Mouse (Mus musculus) lung, postnatal 36 days (tissue): ENCODE data around the gene Ppp3ca.
"Not testable (repeated sequence)": the region's sequence is repeated elsewhere in the genome, so short reads cannot be mapped to it uniquely, and the experiment has no call there.

Source experiments
- DNase-seq: peaks from one replicate; pipeline ENCODE4 v3.0.0; 2022; ENCODE audit warnings: mixed read lengths

The Ppp3ca gene

DNA sequence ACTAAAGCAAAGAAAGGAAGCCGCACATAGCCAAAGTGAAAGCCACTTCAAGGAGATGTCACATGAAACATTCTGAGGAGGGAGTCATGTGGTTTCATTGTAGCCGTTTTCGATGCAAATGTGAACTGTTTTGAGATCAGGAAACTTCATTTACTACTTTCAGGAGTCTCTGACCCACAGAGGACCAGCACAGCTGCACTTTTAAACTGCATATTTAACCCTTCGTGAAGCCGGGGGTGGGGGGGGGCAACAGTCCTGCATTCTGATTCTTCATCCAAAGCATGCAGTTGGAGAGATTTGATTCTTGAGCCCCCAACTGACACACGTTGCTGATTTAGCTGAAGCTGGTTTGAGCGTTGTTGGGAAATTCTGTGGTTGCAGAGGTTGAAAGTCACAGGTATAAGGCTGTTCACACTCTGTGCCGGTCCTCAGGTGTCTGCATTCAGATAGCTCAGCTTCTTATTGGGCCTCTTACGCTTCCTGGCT, 18.2 kb downstream of the Ppp3ca start:
- no peak for DNase-seq

DNA sequence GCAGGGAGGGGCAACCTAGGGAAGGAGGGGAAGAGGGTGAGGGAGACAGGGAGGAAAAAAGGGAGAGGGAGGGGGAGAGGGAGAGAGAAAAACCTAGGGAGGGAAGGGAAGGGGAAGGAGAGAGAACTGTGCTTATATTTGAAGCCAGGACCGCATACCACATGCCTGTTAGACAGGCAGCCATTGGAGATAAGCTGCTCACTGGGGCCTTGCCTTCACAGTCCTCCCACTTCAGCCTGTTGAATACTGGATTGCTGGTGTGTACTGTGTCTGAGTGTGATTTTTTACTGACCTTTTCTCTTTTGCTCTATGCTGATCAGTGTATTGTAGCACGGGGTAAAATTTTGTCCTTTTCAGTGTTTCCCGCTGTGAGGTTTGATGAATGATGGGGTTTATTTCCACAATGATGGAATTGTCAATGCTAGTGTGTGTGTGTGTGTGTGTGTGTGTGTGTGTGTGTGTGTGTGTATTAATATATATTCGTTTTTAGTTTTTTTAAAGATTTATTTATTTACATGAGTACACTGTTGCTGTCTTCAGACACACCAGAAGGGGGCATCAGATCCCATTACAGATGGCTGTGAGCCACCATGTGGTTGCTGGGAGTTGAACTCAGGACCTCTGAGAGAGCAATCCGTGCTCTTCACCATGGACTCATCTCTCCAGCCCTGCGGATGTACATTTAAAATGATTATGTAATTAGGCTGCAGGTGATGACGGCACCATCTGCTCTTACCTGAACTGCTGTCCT, 20.0 kb downstream of the Ppp3ca start:
- no peak for DNase-seq

DNA sequence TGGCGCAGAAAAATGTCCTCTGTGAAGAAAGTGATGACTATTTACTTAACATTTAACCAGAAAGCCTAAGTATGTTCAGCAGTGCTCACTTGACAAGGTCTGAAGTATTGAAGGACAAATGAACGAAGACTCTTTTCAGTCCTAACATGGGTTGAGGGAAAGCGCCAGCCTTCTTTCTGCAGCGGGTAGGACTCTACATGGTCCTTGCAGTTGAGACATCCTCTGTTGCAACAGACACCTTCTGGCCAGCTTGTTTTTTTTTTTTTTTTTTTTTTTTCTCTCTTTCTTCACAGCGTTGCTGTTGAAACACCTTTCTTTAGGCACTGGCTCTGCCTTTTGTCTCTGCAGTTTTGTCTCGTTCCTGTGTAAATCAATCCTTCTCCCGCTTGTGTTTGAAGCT, 22.1 kb downstream of the Ppp3ca start:
- peak; percentile 45 for DNase-seq

- no peak for DNase-seq
Measured at GRCm38 (mm10) chr3:136693547-136693946, 23.6 kb downstream of the Ppp3ca start.

- no peak for DNase-seq
Measured at GRCm38 (mm10) chr3:136697626-136698191, 27.8 kb downstream of the Ppp3ca start.

- DNase-seq, result not testable (repeated sequence)
Measured at GRCm38 (mm10) chr3:136699711-136700110, 29.8 kb downstream of the Ppp3ca start.

DNA sequence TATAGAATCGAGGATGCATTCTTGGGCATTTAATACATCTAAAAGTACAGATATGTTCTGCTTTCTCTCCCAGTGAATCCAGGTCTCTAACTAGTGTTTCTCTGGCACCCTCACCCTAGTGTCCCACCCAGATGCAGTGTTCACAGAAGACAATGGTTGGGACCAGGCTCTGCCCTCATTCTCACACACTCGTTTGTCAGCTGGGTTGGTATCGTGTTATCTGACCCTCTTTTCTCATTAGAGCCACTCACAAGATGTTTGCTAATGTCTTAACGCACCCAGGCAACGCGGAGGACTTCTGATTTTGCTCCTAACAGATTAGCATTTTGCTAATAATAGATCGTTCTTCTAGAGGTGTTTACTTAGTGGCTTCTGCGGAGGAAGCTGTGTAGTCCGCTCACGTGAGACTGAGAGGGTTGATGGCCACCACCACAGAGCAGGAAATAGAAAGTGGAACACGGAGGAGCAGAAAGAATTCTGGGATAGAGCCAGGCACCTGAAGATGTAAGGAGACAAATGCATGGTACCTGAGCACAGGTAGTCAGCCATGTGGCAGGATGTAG, 30.6 kb downstream of the Ppp3ca start:
- peak; percentile 68 for DNase-seq

DNA sequence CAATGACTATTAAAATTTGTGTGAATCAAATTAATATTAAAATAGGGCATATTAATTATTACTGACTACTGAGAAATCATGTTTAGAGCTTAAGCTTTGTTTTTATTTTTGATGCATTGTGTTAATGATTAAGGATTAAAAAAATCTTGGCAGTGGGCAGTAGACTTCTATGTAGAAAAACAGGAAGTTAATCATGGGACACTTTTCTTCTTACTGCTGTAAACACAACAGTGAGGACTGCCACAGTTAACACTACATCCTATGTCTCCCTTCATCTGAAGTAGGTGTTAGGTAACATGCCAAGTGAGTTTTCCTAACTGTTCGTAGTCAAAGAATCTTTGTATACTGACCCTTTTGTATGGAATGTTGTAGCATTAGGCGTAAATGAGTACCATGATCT, 32.9 kb downstream of the Ppp3ca start:
- no peak for DNase-seq

GRCm38 (mm10) chr3:136704515-136705247, 34.8 kb downstream of the Ppp3ca start:
- DNase-seq, result peak; percentile 66

DNA sequence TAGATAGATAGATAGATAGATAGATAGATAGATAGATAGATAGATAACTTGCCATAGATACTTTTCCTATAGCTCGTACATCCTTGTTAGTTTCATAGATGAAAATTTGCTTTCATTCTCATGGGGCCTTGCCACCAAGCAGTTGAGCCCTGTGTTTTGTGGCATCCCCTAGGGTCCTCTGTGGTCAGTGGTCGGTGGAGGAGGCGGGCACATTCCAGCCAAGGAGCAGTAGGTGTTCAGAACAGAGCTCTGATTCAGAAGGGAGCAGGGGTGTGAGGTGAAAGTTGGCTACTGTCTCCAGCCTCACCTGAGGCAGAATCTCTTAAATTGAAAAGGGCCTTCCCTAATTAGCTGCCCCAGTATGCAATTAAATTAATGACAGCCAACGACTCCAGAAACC, 36.1 kb downstream of the Ppp3ca start:
- DNase-seq, result no peak

- DNase-seq, result no peak
Measured at GRCm38 (mm10) chr3:136706771-136707170, 36.8 kb downstream of the Ppp3ca start.

- DNase-seq, result no peak
Measured at GRCm38 (mm10) chr3:136707222-136708019, 37.5 kb downstream of the Ppp3ca start.

DNA sequence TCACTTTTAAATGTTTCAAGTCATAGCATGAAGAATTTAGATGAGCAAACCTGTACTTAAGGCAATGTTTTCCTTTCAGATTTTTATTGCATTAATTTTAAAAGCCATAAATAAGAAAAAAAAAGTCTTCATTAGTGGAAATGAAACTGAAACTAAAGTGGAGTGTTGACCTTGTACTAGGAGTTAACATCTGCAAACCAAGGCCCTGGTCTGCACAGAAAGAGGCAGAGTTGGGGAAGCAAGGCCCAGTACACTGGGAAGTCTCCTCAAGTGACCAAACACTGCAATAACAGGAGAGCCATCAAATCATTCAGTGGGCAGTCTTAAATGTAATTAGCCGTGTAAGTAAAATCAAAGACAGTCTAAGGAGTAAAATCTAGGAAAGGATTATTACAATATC, 38.3 kb downstream of the Ppp3ca start:
- DNase-seq, result no peak

- no peak for DNase-seq
Measured at GRCm38 (mm10) chr3:136710310-136710906, 40.5 kb downstream of the Ppp3ca start.

DNA sequence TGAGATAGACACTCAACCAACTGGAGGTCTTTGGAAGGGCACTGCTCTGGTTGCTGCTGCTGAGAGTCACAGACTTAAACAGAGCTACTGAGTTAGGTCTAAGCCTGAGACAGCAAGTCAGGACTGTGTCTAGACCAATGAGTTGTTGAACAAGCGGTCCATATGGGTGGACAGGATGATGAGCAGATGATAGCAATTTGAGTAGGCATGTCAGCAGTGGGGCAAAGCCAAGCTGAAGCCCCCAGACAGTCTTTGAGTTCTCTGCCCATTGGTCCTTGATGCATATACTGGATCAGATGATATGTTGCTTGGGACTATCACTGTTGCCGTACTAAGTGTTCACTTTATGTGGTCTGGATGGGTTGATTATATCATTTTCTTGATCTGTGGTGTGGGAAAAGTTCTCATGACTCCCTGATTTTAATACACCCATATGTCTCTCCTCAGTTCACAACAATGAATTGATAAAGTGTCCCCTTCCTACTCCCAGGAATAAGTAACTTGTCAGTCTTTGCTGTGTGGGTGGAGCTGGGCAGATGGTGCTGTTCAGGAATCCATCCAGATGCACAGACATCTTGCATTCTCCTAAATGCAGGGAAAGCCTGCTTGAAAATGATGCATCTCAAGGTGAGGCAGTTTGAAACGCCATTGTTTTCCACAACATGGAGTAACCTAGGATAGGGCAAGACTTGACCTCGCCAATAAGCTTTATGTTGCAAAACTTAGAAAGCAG, 44.5 kb downstream of the Ppp3ca start:
- DNase-seq, result no peak

DNA sequence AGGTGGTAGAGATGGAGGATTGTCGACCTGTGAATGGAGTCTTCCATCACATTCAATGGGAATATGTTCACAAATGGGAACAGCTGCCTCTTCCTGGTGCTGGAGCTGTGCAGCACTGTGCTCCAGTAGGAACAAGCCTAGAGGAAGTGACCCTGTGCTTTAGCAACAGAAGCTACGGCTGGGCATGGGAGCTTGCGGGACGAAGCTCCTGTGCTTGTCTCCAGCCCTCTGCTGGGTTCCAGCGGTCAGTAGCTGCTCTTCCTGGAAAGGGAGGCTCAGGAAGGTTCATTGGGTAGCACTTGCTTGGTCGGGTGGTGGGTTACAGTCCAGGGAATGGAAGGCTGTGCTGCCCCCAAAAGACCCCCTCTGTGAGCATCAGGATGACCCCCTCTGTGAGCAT, 46.3 kb downstream of the Ppp3ca start:
- DNase-seq, result no peak

DNA sequence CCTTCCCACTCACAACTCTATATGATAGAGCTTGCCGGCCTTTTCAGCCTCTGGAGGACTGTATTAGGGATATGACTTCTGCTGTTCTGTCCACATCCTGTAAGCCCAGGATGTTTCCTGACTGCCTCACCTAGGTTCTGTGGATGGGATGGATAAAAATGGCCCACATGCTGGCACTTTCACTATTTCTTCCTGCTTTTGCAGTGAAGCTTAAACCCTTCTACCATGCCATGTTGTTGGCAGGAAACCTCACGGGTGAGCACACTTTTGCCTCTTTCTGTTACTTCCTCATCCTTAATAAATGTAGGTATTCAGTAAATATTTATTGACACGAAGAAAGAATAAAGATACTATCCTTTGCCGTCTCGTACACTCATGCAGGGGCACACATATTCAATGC, 48.5 kb downstream of the Ppp3ca start:
- no peak for DNase-seq

GRCm38 (mm10) chr3:136721241-136721640, 51.3 kb downstream of the Ppp3ca start:
- DNase-seq, result no peak

GRCm38 (mm10) chr3:136721804-136722427, 52.0 kb downstream of the Ppp3ca start:
- no peak for DNase-seq

DNA sequence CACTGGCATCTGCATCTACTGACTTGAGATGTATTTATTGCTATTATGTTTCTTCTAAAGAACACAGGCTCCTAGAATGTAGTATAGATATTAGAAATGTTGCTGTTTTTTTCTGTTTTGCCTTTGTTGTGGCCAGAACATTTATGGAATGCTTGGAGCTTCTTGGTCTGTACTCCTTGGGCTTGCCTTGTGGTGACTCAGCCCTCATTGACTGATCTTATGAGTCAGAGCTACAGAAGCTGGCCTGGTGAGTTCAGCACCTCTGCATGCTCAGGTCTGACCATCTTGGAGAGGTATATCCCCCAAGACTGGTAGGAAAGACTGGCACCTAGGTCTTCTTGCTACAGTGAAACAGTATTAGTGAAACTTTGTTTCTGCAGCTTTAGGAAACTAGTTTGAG, 52.6 kb downstream of the Ppp3ca start:
- DNase-seq, result no peak
